Mouse (Mus musculus) forebrain, embryonic 14.5 days (tissue): Measurements from ENCODE around the gene Rnf26. TPM values are rescaled to one million over a fixed set of nuclear protein-coding genes. Genes with fewer than 3 reads are reported as not detected.

Source experiments
- ATAC-seq: fragments of 200-750 bp; cut with Nextera tagmentation; 2 replicates; pipeline ENCODE4 v1.8.0; 2017; ENCODE audit warnings: mild to moderate bottlenecking, moderate library complexity
- DNase-seq: peaks from one replicate; pipeline ENCODE4 v3.0.0-alpha.2; 2015; ENCODE audit warnings: low spot score
- H3K27ac ChIP-seq: fragments of 300-500 bp; sonication (generic); 2 replicates; pipeline ENCODE4 v1.5.1; 2014; ENCODE audit warnings: low read depth, mild to moderate bottlenecking, control low read depth, low read length, moderate library complexity
- H3K27me3 ChIP-seq: fragments of 300-500 bp; sonication (generic); replicated peaks from 2 replicates; pipeline ENCODE4 v1.6.1; 2014; ENCODE audit warnings: low read length, control low read depth, mixed read lengths; ENCODE audit not compliant: control insufficient read depth, insufficient read depth
- H3K36me3 ChIP-seq: fragments of 300-500 bp; sonication (generic); 2 replicates; pipeline ENCODE4 v1.6.1; 2014; ENCODE audit warnings: low read length, control low read depth; ENCODE audit not compliant: control insufficient read depth, insufficient read depth
- H3K4me1 ChIP-seq: fragments of 300-500 bp; sonication (generic); 2 replicates; pipeline ENCODE4 v1.6.1; 2014; ENCODE audit warnings: antibody characterized with exemption, low read length, control low read depth; ENCODE audit not compliant: control insufficient read depth, insufficient read depth
- H3K4me2 ChIP-seq: fragments of 300-500 bp; sonication (generic); 2 replicates; pipeline ENCODE4 v1.6.1; 2014; ENCODE audit warnings: mild to moderate bottlenecking, control low read depth, low read length
- H3K4me3 ChIP-seq: fragments of 300-500 bp; sonication (generic); 2 replicates; pipeline ENCODE4 v1.5.1; 2014; ENCODE audit warnings: low read depth, low read length, control low read depth
- H3K9ac ChIP-seq: fragments of 300-500 bp; sonication (generic); 2 replicates; pipeline ENCODE4 v1.6.1; 2014; ENCODE audit warnings: mild to moderate bottlenecking, low read length, control low read depth, moderate library complexity
- H3K9me3 ChIP-seq: fragments of 300-500 bp; sonication (generic); replicated peaks from 2 replicates; pipeline ENCODE4 v1.6.1; 2016; ENCODE audit warnings: low read length, control low read depth, mixed read lengths; ENCODE audit not compliant: control insufficient read depth
- WGBS: fragments of 180-500 bp; shearing (Covaris S2); extraction: QIAGEN DNeasy Blood & Tissue Kit; methylation state at CpG from one replicate; pipeline ENCODE4 v1.1.7; 2014; 5-methylcytosine and 5-hydroxymethylcytosine counted together
- polyA plus RNA-seq: library from polyadenylated mRNA; unstranded; fragments of >200 nt; fragmentation: Nextera tagmentation; extraction: Ambion mirVana; gene quantifications from 2 replicates; pipeline ENCODE4 v1.2.1, GENCODE M21; 2014

Rnf26 gene
- polyA plus RNA-seq, 1 experiment from 2014 or later: 31.3 TPM

GRCm38 (mm10) chr9:44130034-44130433, 16.7 kb upstream of the Rnf26 start:
- H3K4me3 ChIP-seq: peak overlapping the region; percentile 18
- H3K4me2 ChIP-seq: peak overlapping the region; percentile 57
- H3K9ac ChIP-seq: peak overlapping the region; percentile 51
- peak overlapping the region; percentile 40; the same call in 1 of the 2 replicates for H3K27ac ChIP-seq
- 0 out of 2 replicates have a peak, but pooled peaks cover 4% of the 10 kb centered on the region for H3K27me3 ChIP-seq
- no peaks in the 10 kb centered on the region for H3K9me3 ChIP-seq
- ATAC-seq (peak; percentile 15; the same call in 1 of the 2 replicates), DNase-seq (peak; percentile 58)
- H3K36me3 ChIP-seq: no peaks in the 10 kb centered on the region
- peaks cover 28% of the 10 kb centered on the region for H3K4me1 ChIP-seq
- WGBS: under 1% methylated on average over 27 of the region's 27 CpGs

- Histone ChIP-seq H3K4me3 (peak overlapping the region; percentile 18), H3K27me3 (0 out of 2 replicates have a peak, but pooled peaks cover 4% of the 10 kb centered on the region), H3K9me3 (no peaks in the 10 kb centered on the region), H3K4me1 (peaks cover 24% of the 10 kb centered on the region), H3K27ac (no peak overlapping the region), H3K9ac (peak overlapping the region; percentile 51), H3K4me2 (peak overlapping the region; percentile 57), H3K36me3 (no peaks in the 10 kb centered on the region)
- 13% methylated on average over 9 of the region's 9 CpGs for WGBS
- no peak for ATAC-seq
- DNase-seq: no peak
These were observed 16.3 kb upstream of the Rnf26 start for GRCm38 (mm10) chr9:44129633-44130032.

DNA sequence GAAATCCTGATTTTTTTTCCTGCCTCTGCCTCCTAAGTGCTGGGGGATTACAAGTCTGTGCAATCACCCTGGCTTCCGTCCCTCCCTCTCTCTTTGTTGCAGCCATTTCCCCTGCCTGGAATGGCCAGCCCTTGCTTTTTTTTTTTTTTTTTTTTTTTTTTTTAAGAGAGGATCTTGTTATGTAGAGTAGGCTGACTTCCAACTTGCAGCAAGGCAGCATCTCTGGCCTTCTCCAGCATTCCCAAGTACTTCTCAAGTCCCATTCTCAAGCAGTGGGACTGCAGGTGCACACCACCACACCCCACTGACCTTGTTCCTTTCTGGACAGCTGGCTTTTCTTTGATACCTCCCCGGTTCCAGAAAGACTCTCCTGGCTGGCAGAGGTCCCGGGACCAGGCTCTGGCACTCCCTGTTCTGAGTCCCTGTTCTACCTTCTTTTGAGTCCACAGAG, 14.1 kb upstream of the Rnf26 start:
- Histone ChIP-seq H3K27ac (no peak overlapping the region), H3K4me1 (peaks cover 15% of the 10 kb centered on the region), H3K4me2 (no peak overlapping the region), H3K4me3 (no peak overlapping the region), H3K9ac (no peak overlapping the region), H3K36me3 (no peaks in the 10 kb centered on the region), H3K9me3 (no peaks in the 10 kb centered on the region), H3K27me3 (no peaks in the 10 kb centered on the region)
- 48% methylated on average over 3 of the region's 3 CpGs for WGBS
- DNase-seq (no peak), ATAC-seq (no peak)

DNA sequence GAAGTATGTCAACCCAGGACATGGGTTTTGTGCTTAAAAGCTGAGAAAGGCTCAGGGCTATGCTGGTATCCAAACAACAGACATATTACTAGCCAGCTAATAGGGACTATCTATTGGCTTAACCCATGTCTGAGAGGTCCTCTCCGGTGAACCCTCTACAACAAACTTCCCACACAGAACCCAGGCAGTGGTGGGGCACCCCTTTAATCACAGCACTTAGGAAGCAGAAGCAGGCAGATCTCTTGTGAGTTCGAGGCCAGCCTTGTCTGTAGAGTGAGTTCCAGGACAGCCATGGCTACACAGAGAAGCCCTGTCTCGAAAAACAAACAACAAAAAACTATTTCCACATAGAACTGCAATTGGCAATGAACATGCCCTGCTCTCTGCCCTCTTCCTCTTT, 13.4 kb upstream of the Rnf26 start:
- DNase-seq (no peak), ATAC-seq (no peak)
- 85% methylated on average over 3 of the region's 3 CpGs for WGBS
- 0 out of 2 replicates have a peak overlapping the region, but pooled peaks have one; percentile 1 for H3K27ac ChIP-seq
- H3K27me3 ChIP-seq: no peaks in the 10 kb centered on the region
- H3K4me1 ChIP-seq: peaks cover 15% of the 10 kb centered on the region
- no peak overlapping the region for H3K4me3 ChIP-seq
- no peaks in the 10 kb centered on the region for H3K9me3 ChIP-seq
- H3K9ac ChIP-seq: no peak overlapping the region; the same call in 1 of the 2 replicates
- H3K4me2 ChIP-seq: no peak overlapping the region
- H3K36me3 ChIP-seq: no peaks in the 10 kb centered on the region

DNA sequence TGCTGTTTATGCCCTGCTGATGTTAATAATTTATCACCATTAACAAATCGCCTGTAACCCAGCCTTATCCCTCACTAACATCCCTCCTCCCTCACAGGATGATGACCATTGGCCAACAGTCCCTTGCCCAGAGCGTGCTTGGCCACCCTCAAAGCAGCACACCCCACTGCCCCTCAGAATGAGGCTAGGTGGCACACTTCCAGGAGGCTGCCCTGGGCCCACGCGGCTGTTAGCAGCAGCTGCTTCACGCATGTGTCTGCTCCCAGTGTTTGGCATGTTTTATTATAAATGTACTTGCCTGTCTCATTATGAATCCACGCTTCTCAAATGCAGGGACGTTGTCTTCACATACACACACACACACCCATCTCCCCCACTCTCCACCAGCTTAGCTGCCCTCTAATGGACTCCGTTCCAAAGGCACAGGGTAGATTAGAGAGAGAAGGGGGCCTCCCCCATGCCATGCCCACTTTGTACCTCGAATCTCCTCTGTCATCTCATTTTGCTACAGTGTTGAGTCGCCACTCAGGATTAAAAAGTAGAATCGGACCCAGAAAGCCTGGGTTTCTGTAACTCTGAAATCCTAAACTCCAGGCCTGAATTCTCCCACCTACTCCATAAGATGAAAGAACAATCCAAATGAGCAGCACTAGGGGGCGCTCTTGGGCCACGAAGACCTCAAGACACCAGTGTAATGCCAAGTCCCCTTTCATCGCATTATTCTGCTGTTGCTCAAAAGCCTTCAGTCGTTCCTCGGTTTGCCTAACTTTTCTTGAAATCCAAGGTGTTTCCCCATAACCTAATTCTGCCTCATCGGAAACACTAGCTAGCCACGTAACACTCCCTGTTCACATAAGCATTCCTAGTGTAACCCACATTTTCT, 12.5 kb upstream of the Rnf26 start:
- H3K36me3 ChIP-seq: no peaks in the 10 kb centered on the region
- 28% methylated on average over 18 of the region's 18 CpGs for WGBS
- ATAC-seq (peak; percentile 75), DNase-seq (peak; percentile 96)
- H3K4me3 ChIP-seq: no peak overlapping the region
- H3K27ac ChIP-seq: 0 out of 2 replicates have a peak overlapping the region, but pooled peaks have one; percentile 1
- no peaks in the 10 kb centered on the region for H3K27me3 ChIP-seq
- H3K9me3 ChIP-seq: no peaks in the 10 kb centered on the region
- H3K4me2 ChIP-seq: no peak overlapping the region
- peaks cover 13% of the 10 kb centered on the region for H3K4me1 ChIP-seq
- H3K9ac ChIP-seq: no peak overlapping the region; the same call in 1 of the 2 replicates

DNA sequence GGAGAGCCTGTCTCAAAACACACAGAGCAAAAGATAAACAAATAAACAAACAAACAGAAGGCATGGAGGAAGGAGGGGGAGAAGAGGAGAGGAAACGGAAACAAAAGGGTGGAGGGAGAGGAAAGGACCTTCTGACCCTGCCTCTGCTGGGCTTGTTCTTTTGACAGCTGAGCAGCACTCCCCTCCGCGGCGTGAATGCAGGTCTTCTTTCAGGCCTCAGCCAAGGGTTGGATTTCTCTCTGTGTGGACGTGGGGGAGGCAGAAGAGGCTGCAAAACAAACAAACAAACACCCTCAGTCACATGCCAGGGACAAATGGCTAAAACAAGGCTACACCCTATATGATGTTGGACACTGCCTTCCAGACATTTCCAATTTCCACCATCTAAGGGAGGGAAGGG, 11.7 kb upstream of the Rnf26 start:
- ATAC-seq (no peak), DNase-seq (no peak)
- H3K4me1 ChIP-seq: peaks cover 6% of the 10 kb centered on the region; the same call in 1 of the 2 replicates
- H3K9ac ChIP-seq: no peak overlapping the region
- H3K4me3 ChIP-seq: no peak overlapping the region
- 70% methylated on average over 5 of the region's 5 CpGs for WGBS
- H3K4me2 ChIP-seq: no peak overlapping the region
- no peaks in the 10 kb centered on the region for H3K9me3 ChIP-seq
- no peaks in the 10 kb centered on the region for H3K27me3 ChIP-seq
- no peaks in the 10 kb centered on the region for H3K36me3 ChIP-seq
- no peak overlapping the region for H3K27ac ChIP-seq

GRCm38 (mm10) chr9:44124317-44124716, 11.0 kb upstream of the Rnf26 start:
- Histone ChIP-seq H3K9ac (no peak overlapping the region), H3K36me3 (no peaks in the 10 kb centered on the region), H3K4me2 (no peak overlapping the region), H3K27ac (no peak overlapping the region), H3K27me3 (no peaks in the 10 kb centered on the region), H3K4me3 (no peak overlapping the region), H3K4me1 (0 out of 2 replicates have a peak, but pooled peaks cover 3% of the 10 kb centered on the region), H3K9me3 (no peaks in the 10 kb centered on the region)
- DNase-seq: no peak
- WGBS: 70% methylated on average over 6 of the region's 6 CpGs
- ATAC-seq: no peak

GRCm38 (mm10) chr9:44119948-44120465, 6.7 kb upstream of the Rnf26 start:
- H3K4me2 ChIP-seq: no peak overlapping the region
- DNase-seq (no peak), ATAC-seq (no peak)
- H3K27ac ChIP-seq: no peak overlapping the region
- H3K4me1 ChIP-seq: no peaks in the 10 kb centered on the region
- H3K27me3 ChIP-seq: no peaks in the 10 kb centered on the region
- H3K9ac ChIP-seq: no peak overlapping the region
- H3K4me3 ChIP-seq: no peak overlapping the region
- no peaks in the 10 kb centered on the region for H3K9me3 ChIP-seq
- H3K36me3 ChIP-seq: no peaks in the 10 kb centered on the region
- WGBS: 84% methylated on average over 8 of the region's 8 CpGs

DNA sequence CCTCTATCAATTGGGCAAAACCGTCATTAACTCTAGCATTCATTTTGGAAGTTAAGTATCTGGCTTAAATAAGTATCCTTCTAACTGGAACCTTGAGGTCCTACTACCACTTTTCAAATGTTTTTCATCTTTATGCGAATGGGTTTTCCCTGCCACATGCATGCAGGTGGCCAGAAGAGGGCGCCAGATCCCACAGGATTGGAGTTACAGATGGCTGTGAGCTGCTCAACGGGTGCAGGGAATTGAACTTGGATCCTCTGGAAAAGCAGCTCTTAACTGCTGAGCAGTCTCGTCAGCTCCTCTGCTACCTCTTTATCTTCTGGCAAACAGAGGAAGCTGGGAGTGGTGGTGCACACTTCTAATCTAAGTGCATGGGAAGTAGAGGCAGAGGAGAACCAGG, 5.7 kb upstream of the Rnf26 start:
- Histone ChIP-seq H3K4me1 (no peaks in the 10 kb centered on the region), H3K4me2 (no peak overlapping the region), H3K27ac (no peak overlapping the region), H3K27me3 (no peaks in the 10 kb centered on the region), H3K4me3 (no peak overlapping the region), H3K9ac (no peak overlapping the region), H3K36me3 (no peaks in the 10 kb centered on the region), H3K9me3 (no peaks in the 10 kb centered on the region)
- WGBS: 47% methylated on average over 5 of the region's 5 CpGs
- ATAC-seq (no peak), DNase-seq (no peak)
